Mouse (Mus musculus): Measurements from ENCODE around the gene Igf2bp1.

Gene Igf2bp1

GRCm38 (mm10) chr11:96005403-96006271, at the start of gene Igf2bp1:
Gene Igf2bp1, minus strand, starts transcription at chr11:96005940.
- DNase-seq (ENCODE audit: low spot score in 2 of 2), result no peak

DNA sequence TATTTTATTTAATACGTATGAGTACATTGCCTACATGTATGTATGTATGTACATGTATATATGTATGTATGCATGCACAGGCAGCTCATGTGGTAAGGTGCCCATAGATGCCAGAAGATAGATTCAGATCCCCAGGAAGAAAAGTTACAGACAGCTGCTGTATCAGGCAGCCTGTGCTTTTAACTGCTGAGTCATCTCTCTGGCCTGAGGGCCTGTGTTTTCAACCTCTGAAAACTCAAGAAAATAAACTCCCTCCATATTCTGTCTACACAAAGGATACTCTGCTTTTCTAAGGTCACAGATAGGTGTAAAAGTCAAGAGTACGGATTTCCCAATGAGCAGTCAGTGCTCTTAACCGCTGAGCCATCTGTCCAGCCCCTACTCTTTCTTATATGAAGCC, 45.1 kb upstream of the Igf2bp1 start:
- no peak for DNase-seq (ENCODE audit: low spot score in 2 of 2)

- no peak for DNase-seq (ENCODE audit: low spot score in 2 of 2)
Observed at GRCm38 (mm10) chr11:96049939-96050338, 44.2 kb upstream of the Igf2bp1 start.

GRCm38 (mm10) chr11:96047469-96048373, 42.0 kb upstream of the Igf2bp1 start:
- DNase-seq (ENCODE audit: low spot score in 2 of 2), result peak; percentile 7 to 13

DNA sequence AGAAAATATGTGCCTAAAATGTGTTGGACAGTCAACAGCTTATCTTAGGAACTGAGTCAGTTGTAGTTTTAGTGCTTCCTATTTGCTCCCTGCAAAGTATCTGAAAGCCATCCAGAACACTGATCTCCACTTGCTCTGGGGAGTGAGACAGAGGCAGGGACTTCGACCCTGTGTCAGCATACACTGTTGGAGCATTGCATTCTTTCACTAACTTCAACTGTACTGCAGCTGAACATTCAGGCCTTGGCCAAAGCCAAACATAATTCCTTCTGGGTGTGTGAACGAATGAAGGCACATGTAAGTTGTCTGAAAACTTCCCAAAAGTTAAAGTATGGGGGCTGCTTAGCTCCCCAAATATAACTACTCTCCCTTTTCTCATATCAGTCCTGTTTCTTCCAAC, 41.1 kb upstream of the Igf2bp1 start:
- no peak for DNase-seq (ENCODE audit: low spot score in 2 of 2)

DNA sequence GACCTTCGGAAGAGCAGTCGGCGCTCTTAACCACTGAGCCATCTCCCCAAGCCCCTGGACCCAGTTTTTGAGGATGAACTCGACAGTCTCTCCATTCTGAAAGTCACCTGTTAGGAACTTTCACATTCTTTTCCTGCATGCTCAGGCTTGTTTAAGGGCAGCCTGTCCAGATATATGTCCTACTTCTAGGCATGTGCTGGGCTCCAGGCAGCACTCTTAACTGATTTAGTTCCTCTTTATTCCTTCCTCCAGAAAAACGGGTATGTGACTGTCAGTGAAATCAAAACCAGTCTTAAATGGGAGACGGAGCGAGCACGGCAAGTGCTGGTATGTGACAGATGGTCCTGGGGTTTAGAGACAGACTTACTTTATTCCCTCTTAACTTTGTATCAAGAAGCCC, 40.3 kb upstream of the Igf2bp1 start:
- DNase-seq (ENCODE audit: low spot score in 2 of 2), result no peak

- no peak for DNase-seq (ENCODE audit: low spot score in 2 of 2)
Observed at GRCm38 (mm10) chr11:96044803-96045567, 39.2 kb upstream of the Igf2bp1 start.

DNA sequence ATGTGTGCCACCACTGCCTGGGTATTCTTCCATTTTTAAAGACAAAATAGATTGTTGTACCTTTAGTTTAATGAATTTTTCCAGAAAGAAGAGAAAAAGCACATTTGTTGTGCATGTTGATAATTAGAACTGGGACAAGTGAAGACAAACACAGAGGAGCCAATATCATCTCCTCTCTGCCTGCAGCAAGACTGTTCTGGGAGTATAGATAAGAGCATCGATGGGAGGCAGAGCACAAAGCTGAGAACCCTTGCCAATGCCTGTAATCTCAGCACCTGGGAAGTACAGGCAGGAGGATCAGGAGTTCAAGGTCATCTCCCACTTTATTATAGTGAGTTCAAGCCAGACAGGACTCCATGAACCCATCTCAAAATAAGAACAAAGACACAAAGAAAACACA, 32.8 kb upstream of the Igf2bp1 start:
- DNase-seq (ENCODE audit: low spot score in 2 of 2), result no peak

DNA sequence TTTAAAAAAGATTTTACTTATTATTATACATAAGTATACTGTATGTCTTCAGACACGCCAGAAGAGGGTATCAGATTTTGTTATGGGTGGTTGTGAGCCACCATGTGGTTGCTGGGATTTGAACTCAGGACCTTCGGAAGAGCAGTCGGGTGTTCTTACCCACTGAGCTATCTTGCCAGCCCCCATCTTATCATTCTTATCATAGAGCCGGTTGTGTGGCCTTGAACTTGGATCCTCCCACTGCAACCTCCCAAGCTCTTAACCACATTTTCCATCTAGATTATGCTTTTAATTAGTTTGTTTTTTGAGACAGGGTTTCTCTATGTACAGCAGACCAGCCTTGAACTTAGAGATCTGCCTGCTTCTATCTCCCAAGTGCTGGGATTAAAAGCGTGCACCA, 31.8 kb upstream of the Igf2bp1 start:
- DNase-seq (ENCODE audit: low spot score in 2 of 2), result no peak

DNA sequence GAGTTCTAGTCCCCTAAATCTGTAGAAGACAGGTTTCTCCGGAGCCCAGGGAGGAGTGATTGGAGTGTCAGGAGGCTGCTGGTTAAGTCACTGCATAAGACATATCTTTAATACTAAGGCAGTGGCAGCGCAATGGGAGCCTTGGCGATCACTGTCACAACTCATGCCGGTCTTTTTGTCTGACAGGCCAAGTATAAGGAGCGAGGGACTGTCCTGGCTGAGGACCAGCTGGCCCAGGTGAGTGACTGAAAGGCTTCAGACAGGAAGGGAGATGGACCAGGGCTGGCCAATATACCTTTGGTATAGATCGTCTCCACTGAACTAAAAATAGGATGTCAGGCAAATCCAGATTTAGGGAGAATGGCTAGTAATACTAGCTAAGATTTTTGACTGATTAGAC, 29.4 kb upstream of the Igf2bp1 start:
- DNase-seq (ENCODE audit: low spot score in 2 of 2), result no peak

DNA sequence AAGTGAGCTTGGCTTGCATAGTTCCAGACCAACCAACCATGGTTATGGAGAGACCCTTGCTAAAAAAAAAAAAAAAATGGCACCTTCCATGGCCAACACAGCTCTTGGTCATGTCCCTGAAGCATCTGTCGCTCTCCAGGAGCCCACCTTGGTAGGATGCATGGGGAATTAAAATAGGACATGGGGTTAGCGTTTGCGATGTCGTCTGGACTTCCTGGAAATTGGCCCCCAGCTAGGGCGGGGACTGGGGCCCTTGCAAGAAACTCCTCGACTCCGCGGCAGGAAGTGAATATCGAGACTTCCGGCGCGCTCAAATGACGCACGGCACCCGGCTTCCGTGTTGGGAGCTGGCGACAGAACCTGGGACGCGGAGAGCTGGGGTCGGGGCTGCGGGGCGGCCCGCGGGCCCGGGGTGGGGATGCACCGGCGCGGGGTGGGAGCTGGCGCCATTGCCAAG, 28.9 kb upstream of the Igf2bp1 start, which contains the start of gene Snf8:
Gene Snf8 (plus strand): TSS at position 290 of the 457 bp plus-strand sequence.
- peak; percentile 92 to 93 for DNase-seq (ENCODE audit: low spot score in 2 of 2)

- no peak for DNase-seq (ENCODE audit: low spot score in 2 of 2)
Observed at GRCm38 (mm10) chr11:96034116-96034515, 28.4 kb upstream of the Igf2bp1 start.

GRCm38 (mm10) chr11:96033264-96033663, 27.5 kb upstream of the Igf2bp1 start:
- no peak for DNase-seq (ENCODE audit: low spot score in 2 of 2)

DNA sequence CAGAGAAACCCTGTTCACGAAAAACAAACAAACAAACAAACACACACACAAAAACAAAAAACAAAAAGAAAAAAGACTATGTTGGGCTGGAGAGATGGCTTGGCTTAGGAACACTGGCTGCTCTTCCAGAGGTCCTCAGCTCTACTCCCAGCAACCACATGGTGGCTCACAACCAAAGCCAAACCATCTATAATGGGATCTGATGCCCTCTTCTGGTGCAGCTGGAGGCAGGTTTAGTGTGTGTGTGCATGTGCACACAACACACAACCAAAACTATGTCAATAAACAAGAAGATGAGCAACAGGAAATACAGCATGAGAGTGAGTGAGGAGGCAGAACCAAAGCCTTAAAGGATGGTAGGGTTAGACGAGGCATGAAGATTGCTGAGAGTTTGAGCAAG, 26.0 kb upstream of the Igf2bp1 start:
- no peak for DNase-seq (ENCODE audit: low spot score in 2 of 2)

GRCm38 (mm10) chr11:96030571-96030970, 24.8 kb upstream of the Igf2bp1 start:
- no peak for DNase-seq (ENCODE audit: low spot score in 2 of 2)

GRCm38 (mm10) chr11:96028130-96028529, 22.4 kb upstream of the Igf2bp1 start:
- no peak for DNase-seq (ENCODE audit: low spot score in 2 of 2)

- DNase-seq (ENCODE audit: low spot score in 2 of 2), result no peak
Observed at GRCm38 (mm10) chr11:96020622-96021021, 14.9 kb upstream of the Igf2bp1 start.

DNA sequence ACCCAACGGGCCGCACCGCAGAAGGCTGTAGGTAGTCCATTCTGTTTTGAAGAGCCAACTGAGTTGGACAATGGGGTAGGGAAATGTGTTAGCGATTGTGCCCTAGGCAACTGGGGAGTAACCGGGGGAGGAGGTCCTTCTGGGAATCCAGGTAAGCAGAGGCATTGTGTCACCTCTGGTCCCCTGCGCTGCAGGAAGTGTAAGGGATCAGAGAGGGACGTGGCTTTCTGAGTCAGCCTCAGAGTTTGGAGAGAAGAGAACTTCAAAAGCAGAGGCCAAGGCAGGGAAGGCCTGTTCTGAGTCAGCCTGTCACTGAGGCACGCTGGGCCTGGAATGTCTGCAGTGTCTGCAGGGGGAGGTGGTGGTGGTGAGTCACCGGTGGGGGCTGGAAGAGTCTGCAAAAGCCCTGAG, 12.2 kb upstream of the Igf2bp1 start:
- DNase-seq (ENCODE audit: low spot score in 2 of 2), result no peak

DNA sequence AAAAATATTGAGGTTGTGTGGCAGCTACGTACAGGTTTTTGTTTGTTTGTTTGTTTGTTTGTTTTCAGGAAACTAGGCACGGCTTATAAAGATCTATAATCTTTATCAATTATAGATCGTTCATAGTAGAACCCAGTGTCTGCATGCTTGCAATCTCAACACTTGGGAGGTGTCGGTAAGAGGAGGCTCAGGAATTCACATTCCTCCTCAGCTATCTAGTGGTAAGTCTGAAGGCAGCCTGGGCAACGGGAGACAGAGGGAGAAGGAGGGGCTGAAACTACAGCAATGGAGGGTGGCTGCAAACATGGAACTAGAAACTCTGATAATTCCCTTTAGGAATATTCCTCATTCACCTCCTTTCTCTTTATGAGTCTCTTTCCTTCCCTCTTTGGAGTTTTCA, 9.7 kb upstream of the Igf2bp1 start:
- no peak for DNase-seq (ENCODE audit: low spot score in 2 of 2)

- no peak for DNase-seq (ENCODE audit: low spot score in 2 of 2)
Observed at GRCm38 (mm10) chr11:96011982-96012381, 6.2 kb upstream of the Igf2bp1 start.

- DNase-seq (ENCODE audit: low spot score in 2 of 2), result no peak
Observed at GRCm38 (mm10) chr11:96008827-96009226, 3.1 kb upstream of the Igf2bp1 start.
